Mouse (Mus musculus) urinary bladder, adult 18-20 months (tissue): Measurements from ENCODE around the gene Isoc2b.
"Not testable (repeated sequence)": the region's sequence is repeated elsewhere in the genome, so short reads cannot be mapped to it uniquely, and the experiment has no call there.

Experiments used
- DNase-seq, 2 experiments: peaks; one replicate each; pipeline ENCODE4 v3.0.0; 2022; ENCODE audit warnings: low spot score in 2 of 2, mixed read lengths in 2 of 2

The Isoc2b gene

DNA sequence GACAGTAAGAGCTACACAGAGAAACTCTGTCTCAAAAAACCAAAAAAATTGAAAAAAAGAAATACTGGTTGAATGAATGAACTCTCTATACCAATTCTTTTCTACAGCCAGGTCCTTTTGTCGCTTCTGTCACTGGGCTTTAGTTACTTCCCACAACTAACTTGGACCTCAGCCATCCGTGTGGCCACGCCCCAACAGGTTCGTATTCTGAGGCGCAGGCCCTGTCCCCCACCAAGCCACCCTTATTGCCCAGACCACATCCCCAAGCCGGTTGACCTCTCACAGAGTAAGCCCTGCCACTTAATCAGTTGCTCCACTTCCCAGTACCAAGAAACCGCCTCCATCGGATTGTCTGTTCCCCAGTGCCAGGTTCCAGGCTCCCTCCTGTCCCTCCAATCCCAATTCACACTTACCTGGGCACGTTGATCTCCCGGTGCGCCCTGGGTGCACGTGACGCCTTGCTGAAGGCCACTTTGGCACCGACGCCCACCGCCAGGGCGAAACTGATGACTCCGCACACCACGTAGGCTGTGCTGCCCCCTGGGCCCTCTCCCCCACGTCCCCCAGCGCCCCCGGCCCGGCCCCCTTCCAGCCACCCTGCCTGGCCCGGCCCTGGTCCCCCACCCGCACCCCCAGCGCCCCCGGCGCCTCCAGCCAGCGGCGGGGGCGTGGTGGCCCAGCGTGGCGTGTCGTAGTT, 34.3 kb downstream of the Isoc2b start:
- no peak for DNase-seq

DNA sequence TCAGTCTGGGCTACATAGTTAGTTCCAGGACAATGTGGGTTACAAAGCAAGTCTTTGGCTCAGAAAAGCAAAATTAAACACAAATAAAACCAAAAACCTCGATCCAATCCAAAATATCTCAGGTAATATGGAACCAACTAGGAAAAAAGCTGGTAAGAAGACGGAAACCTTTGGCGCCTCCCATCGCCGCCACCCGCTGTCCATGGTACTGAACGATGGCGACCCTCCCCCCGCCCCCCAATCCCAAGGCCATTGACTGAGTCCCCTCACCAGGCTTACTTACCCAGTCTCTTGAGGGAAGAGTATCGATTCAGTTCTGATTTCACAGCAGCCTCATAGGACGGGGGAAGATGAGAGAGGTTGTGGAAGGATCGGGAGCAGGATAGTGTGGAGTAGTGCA, 39.6 kb downstream of the Isoc2b start:
- no peak for DNase-seq

DNA sequence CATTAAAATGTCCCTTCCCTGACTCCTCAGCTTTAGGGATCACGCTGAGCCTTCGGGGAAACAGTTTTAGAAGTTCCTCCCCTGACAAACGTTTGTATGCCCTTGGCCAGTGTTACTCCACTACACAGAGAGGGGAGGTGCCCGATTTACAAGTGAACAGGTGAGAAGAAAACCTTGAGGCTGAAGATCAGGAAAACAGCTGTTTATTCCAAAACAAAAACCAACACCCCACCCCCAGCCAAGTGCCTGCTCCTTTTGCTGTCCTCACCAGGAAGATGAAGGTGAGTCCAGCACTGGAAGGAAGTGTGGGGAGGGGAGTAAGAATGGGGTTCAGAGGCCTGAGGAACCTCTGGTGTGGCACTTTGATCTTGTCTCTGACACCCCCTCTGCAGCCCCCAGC, 44.7 kb downstream of the Isoc2b start:
- no peak for DNase-seq

DNA sequence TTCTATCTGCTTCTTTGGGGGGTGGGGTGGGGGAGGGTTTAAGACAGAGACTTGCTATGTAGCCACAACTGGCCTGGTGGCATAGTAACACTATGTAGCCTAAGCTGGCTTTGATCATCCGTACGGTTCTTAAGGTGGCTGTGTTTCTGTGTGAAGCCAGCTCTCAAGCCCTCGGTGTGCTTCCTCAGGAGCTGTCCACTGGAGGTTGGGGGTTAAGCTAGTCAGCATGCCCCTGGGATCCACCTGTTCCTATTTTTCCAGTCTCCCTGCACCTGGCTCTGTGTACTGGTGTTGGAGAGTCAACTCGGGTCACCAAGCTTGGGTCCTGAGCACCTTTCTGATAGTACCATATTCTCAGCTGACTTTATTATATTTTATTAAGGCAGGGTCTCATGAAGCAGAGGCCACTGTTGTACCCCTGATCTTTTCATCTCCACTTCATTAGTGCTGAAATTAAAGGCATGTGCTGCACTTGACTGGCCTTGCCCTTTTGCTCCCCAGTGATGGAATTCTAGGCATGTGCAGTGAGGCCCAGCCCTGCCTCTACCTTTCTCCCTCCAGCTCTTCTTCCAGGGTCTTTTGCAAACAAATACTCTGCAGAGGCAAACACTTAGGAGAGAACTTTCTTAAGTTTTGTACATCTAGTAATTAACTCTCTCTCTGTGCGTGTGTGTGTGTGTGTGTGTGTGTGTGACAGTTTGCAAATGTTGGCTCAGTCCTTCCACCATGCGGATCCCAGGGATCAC, 47.7 kb downstream of the Isoc2b start:
- DNase-seq, result no peak

DNA sequence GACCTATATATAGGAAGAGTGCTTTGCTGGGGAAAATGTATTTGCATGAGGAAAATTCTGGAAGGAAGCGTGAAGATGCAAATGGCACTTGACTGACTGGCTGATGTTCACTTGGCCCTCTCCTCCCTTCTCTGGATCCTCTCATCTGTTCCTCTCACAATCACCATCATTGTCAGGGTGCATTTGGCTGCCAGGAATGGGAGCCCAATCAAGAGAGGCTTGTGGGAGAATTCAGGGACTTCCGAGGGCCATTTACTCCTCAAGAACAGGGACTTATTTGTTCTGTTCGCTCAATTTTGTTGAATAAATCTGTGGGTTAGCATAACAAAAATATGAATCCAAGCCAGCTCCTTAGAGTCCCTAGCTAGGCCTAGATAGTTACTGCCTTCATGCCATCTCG, 48.4 kb downstream of the Isoc2b start:
- DNase-seq, result no peak

DNA sequence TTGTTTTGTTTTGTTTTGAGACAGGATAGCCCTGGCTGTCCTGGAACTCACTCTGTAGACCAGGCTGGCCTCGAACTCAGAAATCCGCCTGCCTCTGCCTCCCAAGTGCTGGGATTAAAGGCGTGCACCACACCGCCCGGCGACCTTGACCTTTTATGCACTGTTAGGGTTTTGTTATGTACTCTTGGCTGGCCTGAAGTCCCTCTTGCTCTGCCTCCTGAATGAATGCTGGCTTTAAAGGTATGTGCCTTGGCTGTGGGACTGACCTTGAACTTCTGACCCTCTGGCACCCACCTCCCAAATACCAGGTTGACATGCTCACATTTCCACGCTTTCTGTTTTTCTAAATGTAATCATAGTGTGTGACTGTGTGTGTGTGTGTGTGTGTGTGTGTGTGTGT, 49.1 kb downstream of the Isoc2b start:
- not testable (repeated sequence) for DNase-seq

DNA sequence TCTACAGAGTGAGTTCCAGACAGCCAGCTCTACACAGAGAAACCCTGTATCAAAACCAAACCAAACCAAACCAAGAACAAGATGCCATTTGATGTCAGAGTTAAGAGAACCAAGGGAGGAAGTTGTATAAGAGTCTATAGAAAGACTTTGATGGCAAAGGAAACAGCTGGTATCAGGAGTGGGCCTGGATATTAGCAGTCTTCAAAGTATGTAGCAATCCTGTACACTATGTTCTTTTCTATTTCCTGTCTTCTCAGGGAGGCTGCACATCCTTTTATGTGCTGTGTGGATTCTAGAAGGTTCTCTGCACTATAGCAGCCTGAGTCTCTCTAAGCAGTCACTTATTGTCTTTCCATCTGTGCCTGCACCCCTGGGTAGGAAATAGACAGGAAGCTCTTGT, 53.5 kb downstream of the Isoc2b start:
- DNase-seq, result no peak

DNA sequence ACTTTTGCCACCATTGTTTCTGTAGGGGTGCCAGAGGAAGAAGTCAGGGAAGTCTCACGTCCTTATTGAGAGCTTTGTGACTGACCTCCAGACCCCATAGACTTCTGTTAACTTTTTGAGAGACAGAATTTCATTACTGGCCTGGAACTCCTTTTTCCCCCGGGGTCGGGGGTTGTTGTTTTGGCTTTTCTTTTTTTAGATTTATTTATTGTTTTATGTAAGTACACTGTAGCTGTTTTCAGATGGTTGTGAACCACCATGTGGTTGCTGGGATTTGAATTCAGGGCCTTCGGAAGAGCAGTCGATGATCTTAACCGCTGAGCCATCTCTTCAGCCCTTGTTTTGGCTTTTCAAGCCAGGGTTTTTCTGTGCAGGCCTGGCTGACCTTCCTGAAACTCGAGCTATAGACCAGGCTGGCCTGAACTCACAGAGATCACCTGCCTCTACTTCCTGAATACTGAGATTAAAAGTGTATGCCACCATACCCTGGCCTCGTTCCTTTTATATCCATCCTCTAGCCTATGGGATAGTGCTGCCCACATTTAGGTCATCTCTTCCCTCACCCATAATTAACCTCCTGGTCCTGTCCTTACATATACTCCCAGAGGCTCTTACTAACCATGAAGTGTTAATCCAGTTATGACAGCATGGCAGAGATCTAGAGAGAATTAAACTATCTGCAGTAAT, 56.8 kb downstream of the Isoc2b start:
- DNase-seq, result no peak

DNA sequence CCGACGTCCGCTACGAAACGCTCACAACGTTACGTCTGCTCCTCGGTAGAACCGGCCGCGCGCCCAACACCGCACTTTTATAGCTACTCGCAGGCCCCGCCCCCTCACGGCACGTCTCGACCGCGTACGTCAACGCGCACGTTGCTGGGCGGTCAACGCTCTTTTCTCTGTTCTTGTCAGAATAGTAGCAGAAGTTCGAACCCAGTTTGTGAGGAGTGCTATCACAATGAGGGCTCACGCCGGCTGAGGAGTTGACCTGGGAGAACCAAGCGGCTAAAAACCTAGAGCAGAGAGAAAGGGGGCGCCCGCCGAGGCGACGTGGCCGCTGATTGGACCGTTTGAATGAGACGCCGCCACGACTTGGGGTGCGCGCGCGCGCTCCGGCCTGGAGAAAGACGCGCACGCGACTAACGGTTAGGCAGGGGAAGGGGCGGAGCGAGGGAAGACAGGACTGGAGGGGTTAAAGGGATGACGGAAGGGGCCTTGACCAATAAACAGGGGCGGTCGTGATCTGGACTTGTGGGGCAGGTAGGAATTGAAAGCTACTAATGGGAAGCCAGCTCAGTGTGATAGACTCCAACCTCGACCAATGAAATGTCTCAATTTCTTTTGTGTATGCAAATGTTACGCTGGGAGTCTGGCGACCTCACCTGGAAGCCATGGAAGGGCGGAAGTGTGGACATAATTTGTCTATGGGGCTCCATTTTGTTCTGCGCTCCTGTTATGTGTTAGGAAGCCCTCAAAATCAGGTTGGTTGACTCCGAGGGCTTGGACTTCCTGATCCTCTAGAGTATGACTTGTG, 57.6 kb downstream of the Isoc2b start, which contains the start of gene Ube2s:
TSS of gene Ube2s (minus strand) at position 288 of the 802 bp plus-strand sequence.
- peak; percentile 97 to 99 for DNase-seq

DNA sequence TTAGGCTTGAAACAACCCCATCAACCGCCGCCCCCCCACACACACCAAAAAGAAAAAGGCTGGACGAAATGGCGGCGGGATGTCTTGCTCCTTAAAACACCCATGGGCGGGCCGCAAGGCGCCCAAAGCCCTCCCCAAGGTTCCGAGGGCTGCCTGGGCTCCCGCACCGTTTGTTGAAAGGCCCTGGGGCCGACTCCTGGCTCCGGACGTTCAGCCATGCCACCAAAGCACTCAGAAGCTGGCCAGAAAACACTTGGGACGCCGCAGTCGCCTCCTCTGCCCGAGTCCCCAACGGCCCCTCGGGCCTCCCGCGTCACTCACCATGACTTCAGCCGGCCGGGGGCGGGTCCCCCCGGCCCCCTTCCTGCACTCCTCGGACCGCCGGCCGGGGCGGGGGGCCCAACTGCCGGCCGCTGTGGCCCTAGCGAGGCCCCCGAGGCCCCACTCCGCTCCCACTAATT, 58.2 kb downstream of the Isoc2b start:
- peak; percentile 31 to 57 for DNase-seq

DNA sequence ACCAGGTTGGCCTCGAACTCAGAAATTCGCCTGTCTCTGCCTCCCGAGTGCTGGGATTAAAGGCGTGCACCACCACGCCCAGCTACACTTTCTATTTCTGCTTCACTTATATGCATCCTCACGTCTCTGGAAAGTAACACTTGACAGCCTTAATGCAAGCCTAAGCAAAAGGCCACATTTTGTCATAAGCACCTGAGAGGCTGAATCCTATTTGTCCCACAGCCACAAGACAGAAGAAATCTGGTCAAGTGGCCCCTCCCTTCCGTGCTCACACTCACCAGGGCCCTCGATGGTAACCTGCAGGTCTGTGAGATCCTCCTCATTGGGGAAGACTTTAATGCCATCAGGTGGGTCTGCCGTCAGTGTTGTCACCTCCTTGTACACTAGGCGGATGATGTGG, 58.9 kb downstream of the Isoc2b start:
- not testable (repeated sequence) for DNase-seq

DNA sequence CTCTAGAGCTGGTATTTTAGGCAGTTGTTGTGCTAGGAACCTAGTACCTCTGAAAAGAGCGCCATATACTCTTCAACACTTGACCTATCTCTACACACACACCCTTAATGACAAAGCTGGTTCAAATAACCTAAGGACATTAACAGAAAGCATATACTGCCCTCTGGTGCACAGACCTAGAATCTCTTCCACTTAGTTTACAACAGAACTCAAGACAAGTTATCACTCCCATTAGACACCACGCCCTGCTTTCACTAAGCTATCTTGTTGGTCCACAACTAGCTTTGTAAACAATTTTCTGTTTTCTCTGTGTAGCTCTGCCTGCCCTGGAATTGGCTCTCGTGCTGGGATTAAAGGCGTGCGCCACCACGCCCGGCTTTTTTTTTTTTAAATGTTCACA, 63.3 kb downstream of the Isoc2b start:
- no peak for DNase-seq

DNA sequence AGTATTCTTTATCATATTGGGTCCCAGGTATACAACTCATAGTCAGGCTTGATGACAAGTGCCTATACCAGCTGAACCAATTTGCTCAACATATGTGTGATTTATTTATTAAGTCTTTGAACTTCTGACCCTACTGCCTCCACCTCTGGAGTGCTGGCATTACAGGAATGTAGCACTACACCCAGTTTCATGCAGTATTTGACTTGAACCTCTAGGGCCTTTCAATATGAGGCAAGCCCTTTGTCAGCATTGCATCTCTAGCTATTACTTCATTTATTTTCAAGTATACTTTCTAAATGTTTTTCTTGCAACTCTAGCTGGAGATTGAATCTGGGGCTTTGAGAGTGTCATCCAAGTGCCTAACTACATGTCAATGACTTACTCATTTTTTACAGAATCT, 67.8 kb downstream of the Isoc2b start:
- no peak for DNase-seq

DNA sequence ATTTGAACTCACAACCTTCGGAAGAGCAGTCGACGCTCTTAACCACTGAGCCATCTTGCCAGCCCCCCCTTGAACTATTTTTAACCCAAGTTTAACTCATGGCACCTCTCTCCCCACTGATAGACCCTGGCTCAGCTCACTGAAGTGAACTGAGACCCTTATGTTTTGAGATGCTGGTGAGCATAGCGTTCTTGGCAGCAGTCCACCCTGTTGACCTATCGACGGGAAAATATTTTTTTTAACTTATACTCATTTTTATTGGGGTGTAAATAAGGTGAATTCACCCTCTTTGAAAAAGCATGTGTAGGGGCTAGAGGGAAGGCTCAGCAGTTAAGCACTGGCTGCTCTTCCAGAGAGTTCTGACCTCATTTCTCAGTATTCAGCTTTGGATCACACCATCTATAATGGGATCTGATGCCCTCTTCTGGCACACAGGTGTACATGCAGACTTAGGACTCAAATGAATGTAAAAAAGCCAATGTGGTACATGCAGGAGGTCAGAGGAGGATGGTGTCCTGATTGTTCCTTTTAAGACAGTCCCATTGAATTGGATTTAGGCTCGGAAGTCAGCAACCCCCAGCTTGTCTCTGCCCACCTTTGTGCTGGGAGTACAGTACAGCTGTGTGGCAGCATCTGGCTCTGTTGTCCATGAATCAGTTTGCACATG, 74.2 kb downstream of the Isoc2b start:
- DNase-seq, result no peak
